Mouse (Mus musculus) heart, adult 18-20 months (tissue): ENCODE data around the gene Arhgef3. TPM values are rescaled to one million over a fixed set of nuclear protein-coding genes. Genes with fewer than 3 reads are reported as not detected.
"Not testable (repeated sequence)": the region's sequence is repeated elsewhere in the genome, so short reads cannot be mapped to it uniquely, and the experiment has no call there.

Experiments
- DNase-seq, 2 experiments: peaks; one replicate each; pipeline ENCODE4 v3.0.0; 2021 to 2022; ENCODE audit warnings: mixed read lengths in 1 of 2
- total RNA-seq, 2 experiments: library from RNA; stranded (reverse); gene quantifications; 2 replicates each; pipeline ENCODE4 v1.2.3; 2021

Gene Arhgef3
- total RNA-seq, 2 experiments from 2014 or later, result 24.5 to 26.1 TPM

- no peak for DNase-seq
Measured at GRCm38 (mm10) chr14:27231506-27231905, 116.8 kb downstream of the Arhgef3 start.

DNA sequence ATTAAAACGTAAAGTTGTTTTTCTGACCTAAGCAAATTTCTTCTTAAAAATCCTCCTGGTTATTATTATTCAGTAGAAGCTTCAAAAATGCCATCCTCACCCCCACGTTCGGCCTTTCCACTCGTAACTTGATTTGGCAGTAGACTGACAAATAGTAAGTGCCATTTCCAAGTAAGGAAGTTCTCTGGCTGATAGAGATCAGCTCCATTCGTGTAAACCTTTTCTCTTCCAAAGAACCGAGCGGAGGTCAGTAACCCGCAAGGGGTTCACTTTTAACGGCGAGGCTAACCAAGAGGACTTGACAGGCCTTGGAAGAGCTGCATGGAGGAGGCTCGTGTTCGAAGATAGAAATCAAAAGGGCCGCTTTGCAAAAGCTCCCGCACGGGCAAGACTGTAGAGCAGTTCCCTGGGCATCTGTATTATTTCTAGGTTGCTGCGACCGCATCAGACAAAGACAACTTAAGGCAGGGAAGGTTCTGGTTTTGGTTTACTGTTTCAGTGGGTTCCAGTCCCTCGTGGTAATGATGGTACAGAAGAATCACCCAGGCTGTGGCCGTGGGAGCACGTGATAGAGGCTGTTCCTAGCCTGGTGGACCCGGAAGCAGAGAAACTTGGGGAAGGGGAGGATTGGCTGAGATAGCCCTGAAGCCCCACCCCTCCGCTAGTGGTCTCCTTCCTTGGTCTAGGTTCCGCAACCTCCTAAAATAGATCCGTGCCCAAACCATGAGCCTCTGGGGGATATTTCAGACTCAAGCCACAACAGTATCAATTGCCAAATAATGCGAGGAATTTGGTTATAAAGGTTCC, 117.5 kb downstream of the Arhgef3 start:
- no peak for DNase-seq

DNA sequence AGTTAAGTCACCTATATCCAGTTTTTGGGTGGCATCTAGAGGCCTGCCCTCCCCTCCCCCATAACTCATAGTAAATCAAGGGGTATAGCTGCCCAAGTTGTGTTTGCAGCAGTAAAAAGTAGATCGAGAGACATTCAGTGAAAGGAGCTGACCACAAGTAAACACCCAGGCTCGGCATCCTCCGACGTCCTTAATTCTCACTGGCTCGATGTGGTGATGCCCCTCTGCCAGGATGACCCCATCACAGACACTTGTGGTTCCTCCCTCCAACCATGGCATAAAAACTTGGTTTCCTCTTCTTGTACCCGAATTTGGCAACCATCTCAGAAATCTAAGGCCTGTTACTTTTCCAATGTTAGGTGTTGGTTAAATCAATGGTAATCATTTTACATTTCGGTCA, 118.4 kb downstream of the Arhgef3 start:
- no peak for DNase-seq

GRCm38 (mm10) chr14:27233656-27234055, 119.0 kb downstream of the Arhgef3 start:
- no peak for DNase-seq

GRCm38 (mm10) chr14:27234270-27234840, 119.7 kb downstream of the Arhgef3 start:
- no peak for DNase-seq

DNA sequence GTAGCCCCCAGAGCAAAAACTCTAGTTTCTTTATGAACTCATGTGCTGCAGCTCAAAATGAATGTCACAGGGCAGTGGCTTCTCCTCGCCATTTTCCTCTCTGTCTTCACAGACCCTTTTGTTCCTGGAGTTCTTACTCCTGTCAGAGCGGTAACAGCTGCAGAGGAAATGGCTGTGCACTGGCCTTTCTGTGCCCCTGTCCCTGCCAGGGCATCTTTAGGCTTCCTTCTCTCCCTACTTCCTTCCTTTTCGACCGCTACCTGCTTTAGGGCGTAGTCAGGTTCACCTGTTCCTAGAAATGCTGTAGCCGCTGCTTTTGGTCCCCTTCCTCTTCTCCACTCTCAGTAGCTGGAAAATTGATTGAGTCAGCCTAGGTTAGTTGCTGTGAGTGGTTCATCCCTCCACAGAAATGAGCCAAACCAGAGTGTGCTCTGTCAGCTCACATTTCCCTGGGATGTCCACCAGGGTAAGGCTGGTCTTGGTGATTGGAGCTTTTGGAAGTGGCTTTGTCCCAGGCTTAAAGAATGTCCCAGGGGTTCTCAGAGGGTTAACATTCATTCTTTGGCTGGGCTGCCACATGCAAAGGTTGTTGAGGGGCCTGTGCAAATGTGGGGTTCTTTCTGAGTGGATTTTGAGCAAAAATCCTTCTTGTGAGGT, 121.3 kb downstream of the Arhgef3 start:
- DNase-seq, result no peak

- peak; percentile 79 to 89 for DNase-seq
Measured at GRCm38 (mm10) chr14:27237522-27238187, 123.0 kb downstream of the Arhgef3 start.

DNA sequence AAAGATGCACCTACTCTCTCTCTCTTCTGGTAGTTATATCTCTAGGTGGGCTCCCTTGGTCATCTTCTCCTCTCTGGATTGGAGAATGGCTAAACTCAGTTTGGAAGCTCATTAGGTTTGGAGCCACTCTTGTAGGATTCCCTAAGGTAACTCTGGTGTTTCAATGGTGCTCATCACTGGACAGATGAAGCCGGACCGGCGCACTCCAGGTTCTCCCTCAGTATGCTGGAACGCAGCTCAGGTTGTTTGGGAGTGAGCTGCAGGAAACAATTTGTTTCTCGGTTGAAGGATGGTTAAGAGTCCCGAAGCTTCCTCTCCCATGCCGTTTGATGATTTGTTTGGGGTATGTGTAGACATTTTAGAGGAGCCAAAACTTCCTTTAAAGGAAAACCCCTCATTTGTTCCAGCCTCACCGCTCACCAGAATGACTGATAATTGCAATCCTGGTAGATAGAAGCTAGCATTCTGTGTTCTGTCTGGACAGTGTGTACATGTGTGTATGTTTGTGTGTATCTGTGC, 124.0 kb downstream of the Arhgef3 start:
- no peak for DNase-seq

DNA sequence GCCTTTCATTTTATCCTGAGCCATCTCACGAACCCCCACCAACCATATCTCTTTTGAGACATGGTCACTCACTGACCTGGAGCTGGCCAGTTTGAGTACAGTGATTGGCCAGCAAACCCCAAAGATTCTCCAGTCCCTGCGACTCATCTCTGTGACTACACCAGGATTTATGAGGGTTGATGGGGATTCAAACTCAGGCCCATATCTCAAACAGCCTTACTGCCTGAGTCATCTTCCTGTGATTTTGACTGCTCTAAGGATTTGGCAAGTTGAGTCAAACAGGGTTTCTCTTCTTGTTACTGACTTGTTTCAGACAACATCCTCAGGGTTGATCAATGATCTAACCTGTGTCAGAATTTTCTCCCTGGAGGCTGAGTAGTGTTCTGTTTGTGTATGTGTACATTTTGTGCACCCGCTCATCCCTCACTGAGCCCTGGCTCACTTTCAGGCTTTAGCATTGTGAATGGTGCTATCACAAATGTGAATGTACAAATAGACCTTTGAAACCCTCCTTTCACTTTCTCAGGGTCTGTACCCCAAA, 124.9 kb downstream of the Arhgef3 start:
- DNase-seq, result no peak

DNA sequence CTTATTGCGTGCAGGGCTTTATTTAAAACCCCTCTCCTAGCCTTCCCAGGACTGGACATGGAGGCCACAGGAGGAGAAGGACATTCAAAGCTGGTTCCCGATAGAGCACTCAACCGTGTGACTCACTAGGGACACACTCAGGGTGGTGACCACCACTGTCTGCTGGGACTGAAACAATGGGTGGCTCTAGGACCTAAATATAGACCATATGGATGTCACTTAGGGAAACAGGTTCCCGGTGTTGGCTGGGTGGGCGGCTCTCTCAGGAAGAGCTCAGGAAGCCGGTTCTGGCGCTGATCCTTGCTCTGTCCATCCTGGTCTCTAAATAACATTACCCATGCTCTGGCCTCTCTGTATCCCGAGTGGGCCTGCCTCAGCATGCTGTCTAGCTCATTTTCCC, 127.6 kb downstream of the Arhgef3 start:
- peak; percentile 45 to 82 for DNase-seq

- no peak for DNase-seq
Measured at GRCm38 (mm10) chr14:27242769-27243168, 128.1 kb downstream of the Arhgef3 start.

GRCm38 (mm10) chr14:27243585-27243984, 128.9 kb downstream of the Arhgef3 start:
- DNase-seq, result no peak

GRCm38 (mm10) chr14:27244898-27245297, 130.2 kb downstream of the Arhgef3 start:
- DNase-seq, result no peak

DNA sequence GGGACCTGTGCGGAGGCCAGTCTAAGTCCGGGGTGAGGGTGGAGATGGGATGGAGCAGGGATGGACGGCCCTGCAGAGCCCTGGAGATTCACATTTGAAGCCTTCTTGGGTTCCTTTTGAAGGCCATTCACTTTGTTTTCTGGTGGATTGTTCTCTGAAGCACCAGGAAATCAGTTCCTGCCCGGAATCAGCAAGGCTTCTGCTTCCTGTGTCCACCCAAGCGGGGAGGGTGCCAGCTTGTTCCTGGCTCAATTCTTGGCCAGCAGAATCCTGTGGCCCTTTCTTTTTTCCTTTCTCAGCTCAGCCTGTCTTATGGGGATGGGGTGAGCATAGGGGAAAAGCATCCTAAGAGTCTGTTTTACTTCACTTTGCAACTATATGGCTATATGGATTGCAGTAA, 131.7 kb downstream of the Arhgef3 start:
- DNase-seq, result peak in 1 of 2 experiments; percentile 66

GRCm38 (mm10) chr14:27246948-27247347, 132.2 kb downstream of the Arhgef3 start:
- DNase-seq, result not testable (repeated sequence)

DNA sequence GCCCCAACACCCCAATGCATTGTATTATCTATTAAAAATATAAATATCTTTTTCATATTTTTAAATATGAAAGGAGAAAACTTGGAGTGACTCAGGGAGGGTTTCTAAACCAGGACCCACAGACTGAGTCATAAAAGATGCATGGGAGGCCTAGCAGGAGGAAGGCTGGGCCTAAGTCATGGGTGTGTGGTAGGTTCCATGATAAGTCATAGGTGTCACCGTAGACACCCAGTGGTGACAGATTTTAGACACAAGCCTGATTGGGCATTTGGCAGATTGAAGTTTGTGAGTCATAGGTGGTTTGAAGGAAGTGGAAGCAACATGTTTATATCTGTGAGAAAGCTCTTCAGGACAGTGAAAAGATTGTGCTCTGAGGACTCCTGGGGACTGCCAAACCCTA, 134.4 kb downstream of the Arhgef3 start:
- no peak for DNase-seq

- DNase-seq, result peak in 1 of 2 experiments; percentile 44
Measured at GRCm38 (mm10) chr14:27250281-27250789, 135.6 kb downstream of the Arhgef3 start.

GRCm38 (mm10) chr14:27253391-27253790, 138.7 kb downstream of the Arhgef3 start:
- no peak for DNase-seq

GRCm38 (mm10) chr14:27262349-27262748, 147.7 kb downstream of the Arhgef3 start:
- no peak for DNase-seq

GRCm38 (mm10) chr14:27266601-27267000, 151.9 kb downstream of the Arhgef3 start:
- no peak for DNase-seq

- no peak for DNase-seq
Measured at GRCm38 (mm10) chr14:27268137-27268536, 153.4 kb downstream of the Arhgef3 start.
